Mouse (Mus musculus) frontal cortex, adult 2 months (tissue): ENCODE results near the gene Flna. TPM values are rescaled to one million over a fixed set of nuclear protein-coding genes. Genes with fewer than 3 reads are reported as not detected.
A peak's percentile ranks its signal among the peaks of the same experiment; 100 is the strongest.

Experiments used
- DNase-seq, 2 experiments: peaks; one replicate each; pipeline ENCODE4 v3.0.0; 2022; ENCODE audit warnings: low spot score in 1 of 2; ENCODE audit errors: extremely low spot score in 1 of 2
- polyA plus RNA-seq: library from polyadenylated mRNA; depleted of rRNA; stranded (reverse); fragments of >200 nt; gene quantifications from 2 replicates; pipeline ENCODE4 v1.2.3, GENCODE M21; 2012; rRNA removed

Gene Flna
- 131 and 166 TPM in 2 replicates for polyA plus RNA-seq

GRCm38 (mm10) chrX:74249615-74250014 lies at the start of gene Flna:
Flna (minus strand) TSS chrX:74249820.
- DNase-seq, result peak in 1 of 2 experiments; percentile 64

- DNase-seq, result no peak
Measured at GRCm38 (mm10) chrX:74298348-74298747, 48.7 kb upstream of the Flna start.

GRCm38 (mm10) chrX:74296538-74297448 lies 47.2 kb upstream of the Flna start, which contains the start of gene Atp6ap1:
Atp6ap1 (plus strand) TSS chrX:74297097.
- DNase-seq, result peak; percentile 92 to 93

- no peak for DNase-seq
Measured at GRCm38 (mm10) chrX:74293431-74293830, 43.8 kb upstream of the Flna start.

- DNase-seq, result no peak
Measured at GRCm38 (mm10) chrX:74283092-74283437, 33.4 kb upstream of the Flna start.

- DNase-seq, result peak; percentile 77 to 89
Measured at GRCm38 (mm10) chrX:74282395-74283091, 32.9 kb upstream of the Flna start.

GRCm38 (mm10) chrX:74281732-74282394 lies 32.2 kb upstream of the Flna start, which contains the start of the genes Taz and Dnase1l1:
Taz (plus strand) TSS chrX:74281912.
Dnase1l1 (minus strand) TSS chrX:74282337.
- peak; percentile 22 to 57 for DNase-seq

- DNase-seq, result no peak
Measured at GRCm38 (mm10) chrX:74281041-74281731, 31.6 kb upstream of the Flna start.

GRCm38 (mm10) chrX:74277916-74278315 lies 28.3 kb upstream of the Flna start:
- DNase-seq, result no peak

GRCm38 (mm10) chrX:74273422-74274322 lies 24.1 kb upstream of the Flna start:
- no peak for DNase-seq

- DNase-seq, result no peak
Measured at GRCm38 (mm10) chrX:74270902-74271551, 21.4 kb upstream of the Flna start.

GRCm38 (mm10) chrX:74270062-74270901 lies 20.7 kb upstream of the Flna start, which contains the start of gene Rpl10:
Rpl10 (plus strand) TSS chrX:74270812.
- DNase-seq, result peak; percentile 93 to 94

GRCm38 (mm10) chrX:74269736-74270061 lies 20.1 kb upstream of the Flna start:
- DNase-seq, result no peak

GRCm38 (mm10) chrX:74257746-74258145 lies 8.1 kb upstream of the Flna start:
- no peak for DNase-seq

- no peak for DNase-seq
Measured at GRCm38 (mm10) chrX:74254888-74255565, 5.4 kb upstream of the Flna start.

GRCm38 (mm10) chrX:74254153-74254887 lies 4.7 kb upstream of the Flna start, which contains the start of gene Emd:
Emd (plus strand) TSS chrX:74254687.
- peak; percentile 86 to 88 for DNase-seq

- DNase-seq, result peak in 1 of 2 experiments; percentile 63
Measured at GRCm38 (mm10) chrX:74248651-74249050, 969 bp downstream of the Flna start.
